Mouse (Mus musculus) gastrocnemius, adult 2 months (tissue): ENCODE results near the gene Cit. TPM values are rescaled to one million over a fixed set of nuclear protein-coding genes. Genes with fewer than 3 reads are reported as not detected.

Experiments
- DNase-seq: peaks from one replicate; pipeline ENCODE4 v3.0.0; 2022
- H3K27ac ChIP-seq: fragments of 200-600 bp; 2 replicates; pipeline ENCODE4 v1.8.1; 2022; ENCODE audit warnings: mild to moderate bottlenecking
- H3K4me3 ChIP-seq: fragments of 200-600 bp; 2 replicates; pipeline ENCODE4 v1.8.1; 2022; ENCODE audit warnings: mild to moderate bottlenecking, moderate library complexity
- CTCF ChIP-seq: fragments of 200-600 bp; IDR thresholded peaks from 2 replicates; pipeline ENCODE4 v1.8.1; 2022; ENCODE audit warnings: antibody characterized with exemption, mild to moderate bottlenecking, moderate library complexity
- intact Hi-C: fragments of 180-260 bp; cut with DNase I; formaldehyde crosslinking; loops from one replicate; pipeline ENCODE4 v1.15.1; 2025
- total RNA-seq, 2 experiments: library from RNA; stranded (reverse); gene quantifications; 2 replicates each; pipeline ENCODE4 v1.2.3; 2021

Gene Cit
- total RNA-seq, 2 experiments from 2014 or later, result 0.61 to 0.95 TPM

DNA sequence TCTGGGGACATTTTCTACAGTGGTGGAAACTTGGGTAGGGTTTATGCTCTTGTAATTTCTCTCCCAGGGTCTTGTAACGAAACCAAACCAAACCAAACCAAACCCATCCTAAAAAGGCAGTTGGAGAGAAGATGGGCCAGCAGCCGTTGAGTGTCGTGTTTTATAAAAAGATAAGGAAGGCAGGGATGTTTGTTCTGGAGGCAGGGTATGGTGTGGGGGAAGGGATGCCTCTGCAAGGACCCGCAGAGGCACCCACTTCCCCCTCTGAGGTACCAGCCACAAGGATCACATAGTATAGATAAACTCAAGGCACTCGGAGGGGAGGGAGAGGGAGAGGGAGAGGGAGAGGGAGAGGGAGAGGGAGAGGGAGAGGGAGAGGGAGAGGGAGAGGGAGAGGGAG lies 4.6 kb upstream of the Cit start:
- H3K27ac ChIP-seq, result no peak overlapping the region
- no peak overlapping the region for H3K4me3 ChIP-seq
- DNase-seq, result no peak
- intact Hi-C loops, result no loop called here
- no peak for TF ChIP-seq CTCF

DNA sequence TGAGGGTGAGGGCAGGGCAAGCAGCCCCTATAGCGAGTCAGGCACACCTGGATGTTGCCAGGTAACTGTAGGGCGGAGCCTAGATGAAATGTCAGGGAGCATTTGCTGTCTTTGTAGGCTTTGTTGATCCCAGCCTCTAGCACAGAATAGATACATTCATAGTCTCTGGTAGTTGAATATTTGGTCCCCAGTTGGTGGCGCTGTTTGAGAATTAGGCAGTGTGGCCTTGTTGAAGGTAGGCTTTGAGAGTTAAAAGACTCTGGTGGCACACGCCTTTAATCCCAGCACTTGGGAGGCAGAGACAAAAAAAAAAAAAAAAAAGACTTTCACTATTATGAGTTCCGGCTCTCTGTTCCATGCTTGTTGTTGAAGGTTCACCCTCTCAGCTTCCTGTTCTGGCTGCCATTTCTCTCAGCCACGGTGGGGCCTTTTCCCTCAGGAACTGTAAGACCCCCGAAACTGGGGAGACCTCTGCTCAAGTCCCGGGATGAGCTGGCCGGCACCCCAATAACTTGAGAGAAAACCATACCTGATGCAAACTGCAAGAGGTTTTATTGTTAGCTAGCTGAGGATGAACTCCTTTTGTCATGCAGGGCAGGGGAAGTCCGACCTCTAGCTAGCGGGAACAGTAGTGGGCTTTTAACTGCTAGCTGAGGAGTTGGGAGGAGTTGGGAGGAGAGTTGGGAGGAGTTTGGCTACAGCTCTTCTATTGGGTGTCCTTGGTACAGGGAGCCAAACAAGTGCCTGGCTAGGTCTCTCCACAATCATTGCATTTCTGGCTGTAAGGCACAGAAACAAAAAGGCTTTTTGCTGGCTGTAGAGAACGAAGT lies 3.9 kb upstream of the Cit start:
- no peak overlapping the region for H3K27ac ChIP-seq

DNA sequence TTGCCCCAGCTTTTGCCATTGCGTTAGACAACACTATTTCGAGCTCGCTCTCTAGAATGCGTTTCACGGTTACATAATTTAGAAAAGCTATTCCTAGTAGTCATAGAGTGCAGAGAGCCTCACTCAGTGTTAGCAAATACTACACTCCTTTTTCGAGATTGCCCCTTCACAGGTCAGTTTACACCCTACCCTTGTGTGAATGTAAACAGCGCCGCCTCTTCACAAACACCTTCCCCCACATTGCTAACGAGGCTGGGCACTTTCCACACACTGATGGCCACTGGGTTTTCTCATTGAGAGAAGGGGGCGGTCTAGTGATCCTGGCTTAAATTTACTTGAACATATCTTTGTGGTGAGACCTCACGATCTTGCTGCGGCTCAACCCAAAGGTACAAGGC lies 711 bp upstream of the Cit start:
- intact Hi-C loops, result no loop called here
- no peak overlapping the region for H3K27ac ChIP-seq

More for the DNA sequence above, 3.9 kb upstream of the Cit start:
- no peak for DNase-seq
- TF ChIP-seq CTCF, result no peak
- H3K4me3 ChIP-seq, result no peak overlapping the region
- intact Hi-C loops, result no loop called here

DNA sequence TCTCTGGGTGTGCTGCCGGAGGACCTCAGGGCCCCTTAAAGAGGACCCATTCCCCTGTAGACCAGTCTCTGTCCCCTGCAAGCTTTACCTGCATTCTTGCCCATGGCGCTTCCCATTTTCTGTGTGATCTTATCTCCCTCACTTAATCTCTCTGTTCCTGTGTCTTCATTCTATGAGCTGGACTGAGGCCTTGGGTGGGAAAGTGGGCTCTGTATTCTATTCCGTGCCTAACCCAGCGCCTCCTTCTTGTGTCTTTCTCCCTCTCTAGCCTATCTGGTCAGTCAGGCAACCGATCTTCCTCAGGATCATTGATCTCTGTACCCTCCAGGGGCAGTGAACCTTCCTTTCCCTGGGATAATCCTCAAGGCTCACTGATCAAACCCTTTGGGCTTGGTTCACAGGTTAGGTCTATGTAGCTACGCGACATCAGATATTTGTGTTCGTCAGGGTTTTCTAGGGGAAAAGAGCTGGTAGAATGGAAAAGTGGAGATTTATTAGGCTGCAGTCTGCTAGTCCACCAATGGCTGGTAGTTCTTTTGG lies 627 bp downstream of the Cit start:
- TF ChIP-seq CTCF, result no peak
- intact Hi-C loops, result no loop called here
- peak overlapping the region; percentile 75 for H3K4me3 ChIP-seq
- no peak overlapping the region for H3K27ac ChIP-seq
- no peak for DNase-seq

More for the DNA sequence above, 711 bp upstream of the Cit start:
- no peak for TF ChIP-seq CTCF
- peak overlapping the region; percentile 75 for H3K4me3 ChIP-seq
- no peak for DNase-seq

DNA sequence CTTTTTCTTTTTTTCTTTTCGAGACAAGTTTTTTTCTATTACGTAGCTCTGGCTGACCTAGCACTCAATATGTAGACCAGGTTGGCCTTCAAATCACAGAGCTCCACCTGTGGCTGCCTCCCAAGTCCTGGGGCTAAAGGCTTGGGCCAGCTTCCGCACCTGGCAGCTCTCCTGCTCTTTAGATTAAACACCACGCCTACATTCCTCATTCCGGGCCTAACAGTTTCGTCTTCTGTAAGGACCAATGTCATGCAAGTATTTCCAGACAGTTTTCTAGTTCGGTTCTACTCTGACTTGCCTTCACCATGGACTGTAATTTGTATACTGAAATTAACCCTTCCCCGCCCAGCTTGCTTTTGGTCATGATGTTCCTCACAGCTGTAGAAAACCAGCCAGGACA lies 2.1 kb downstream of the Cit start:
- no peak overlapping the region for H3K27ac ChIP-seq
- no peak for DNase-seq
- TF ChIP-seq CTCF, result no peak
- no peak overlapping the region for H3K4me3 ChIP-seq
- intact Hi-C loops, result no loop called here

DNA sequence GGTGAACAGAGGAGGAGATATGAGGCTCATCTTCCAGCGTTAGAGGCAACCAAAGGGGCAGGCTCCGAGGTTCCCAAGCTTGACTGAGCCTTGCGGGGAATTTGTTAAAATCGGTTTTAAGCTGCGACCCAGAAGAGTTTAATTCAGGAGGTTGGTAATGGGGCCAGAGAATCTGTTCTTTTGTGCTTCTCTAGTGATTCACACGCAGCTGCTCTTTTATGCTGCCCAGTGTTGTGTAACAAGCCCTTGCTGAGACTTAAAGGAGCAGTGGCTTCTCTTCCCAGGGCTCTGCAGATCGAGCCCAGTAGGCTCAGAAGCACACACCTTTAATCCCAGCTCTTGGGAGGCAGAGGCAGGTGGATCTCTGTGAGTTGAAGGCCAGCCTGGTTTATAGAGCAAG lies 3.4 kb downstream of the Cit start:
- peak overlapping the region; percentile 51; the same call in 1 of the 2 replicates for H3K27ac ChIP-seq
- DNase-seq, result no peak
- intact Hi-C loops, result no loop called here
- H3K4me3 ChIP-seq, result no peak overlapping the region
- TF ChIP-seq CTCF, result no peak

DNA sequence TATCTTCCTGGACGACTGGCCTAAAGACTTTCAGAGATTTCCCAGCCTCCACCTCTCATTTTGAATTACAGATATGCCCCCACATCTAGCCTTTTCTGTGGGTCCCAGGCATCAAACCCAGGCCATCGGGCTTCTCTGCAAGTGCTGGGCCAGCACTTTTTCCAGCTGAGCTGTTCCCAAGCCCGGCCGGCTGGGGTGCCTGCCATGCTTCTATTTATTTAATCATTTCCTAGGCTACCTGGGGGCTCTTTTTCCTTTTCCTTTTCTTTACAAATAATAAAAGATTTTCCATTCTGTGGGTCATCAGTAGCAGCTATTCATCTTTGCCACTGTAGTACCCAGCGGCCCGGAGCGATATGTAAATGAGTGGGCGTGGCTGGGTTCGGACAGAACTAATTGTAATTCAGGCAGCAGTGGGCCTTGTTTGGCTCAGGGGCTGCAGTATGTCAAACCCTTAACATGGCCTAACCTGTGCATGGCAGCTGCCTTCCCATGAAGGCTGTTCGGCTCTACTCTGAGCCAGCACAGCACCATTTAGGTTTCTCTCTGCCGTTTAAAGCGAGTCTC lies 4.3 kb downstream of the Cit start:
- H3K4me3 ChIP-seq, result no peak overlapping the region
- H3K27ac ChIP-seq, result no peak overlapping the region
- no peak for DNase-seq
- intact Hi-C loops, result no loop called here
- TF ChIP-seq CTCF, result no peak

DNA sequence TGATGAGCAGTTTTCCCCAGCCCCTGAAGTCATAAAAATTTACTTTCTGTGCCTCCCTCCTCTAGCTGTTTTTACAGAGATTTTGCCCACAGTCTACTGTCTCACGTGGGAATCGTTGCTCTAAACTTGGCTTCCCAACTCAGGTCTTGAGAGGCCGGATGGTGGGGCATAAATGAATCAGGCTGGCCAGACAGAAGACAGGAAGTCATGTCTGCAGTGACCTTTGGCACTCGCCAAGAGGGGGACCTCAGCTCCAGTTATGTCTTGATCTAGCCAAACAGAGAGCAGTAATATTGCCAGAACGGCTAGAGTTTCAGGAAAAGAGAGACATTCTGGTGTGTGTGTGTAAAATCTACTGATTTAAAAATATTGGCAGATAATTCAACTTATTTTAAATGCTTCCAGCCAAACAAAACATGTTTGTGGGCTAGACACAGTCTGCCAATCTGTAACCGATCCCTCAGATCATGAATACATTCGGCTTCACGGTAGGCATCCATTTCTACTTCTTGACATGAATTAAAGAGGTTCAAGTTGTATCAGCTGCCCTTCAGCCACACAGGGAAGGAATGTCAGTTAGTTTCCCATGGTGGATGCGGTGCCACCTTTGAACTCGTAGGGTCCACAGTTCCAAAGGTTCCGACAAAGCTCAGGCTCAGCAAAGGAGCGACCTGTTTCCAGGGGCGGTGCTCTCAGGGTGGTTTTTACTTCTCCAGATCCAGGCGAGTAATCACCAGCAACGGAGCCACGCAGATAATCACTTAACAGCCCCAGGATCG lies 5.4 kb downstream of the Cit start:
- 0 out of 2 replicates have a peak overlapping the region, but pooled peaks have one; percentile 20 for H3K27ac ChIP-seq
- H3K4me3 ChIP-seq, result peak overlapping the region; percentile 2; the same call in 1 of the 2 replicates
- DNase-seq, result no peak
- intact Hi-C loops, result no loop called here
- TF ChIP-seq CTCF, result no peak

DNA sequence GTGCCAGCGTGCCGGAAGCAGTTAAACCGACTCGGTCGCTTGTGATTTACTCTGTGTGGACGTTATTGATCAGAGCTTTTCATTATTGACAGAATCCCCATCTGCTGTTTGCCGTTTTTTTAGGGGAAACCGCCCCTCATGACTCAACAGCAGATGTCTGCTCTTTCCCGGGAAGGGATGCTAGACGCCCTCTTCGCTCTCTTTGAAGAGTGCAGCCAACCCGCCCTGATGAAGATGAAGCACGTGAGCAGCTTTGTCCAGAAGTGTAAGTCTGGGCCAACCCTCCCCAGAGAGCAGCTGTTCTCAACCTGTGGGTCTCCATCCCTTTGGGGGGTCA lies 5.9 kb downstream of the Cit start:
- Histone ChIP-seq H3K4me3 (peak overlapping the region; percentile 2; the same call in 1 of the 2 replicates), H3K27ac (0 out of 2 replicates have a peak overlapping the region, but pooled peaks have one; percentile 20)
- intact Hi-C loops, result no loop called here
- no peak for TF ChIP-seq CTCF
- DNase-seq, result peak; percentile 24

DNA sequence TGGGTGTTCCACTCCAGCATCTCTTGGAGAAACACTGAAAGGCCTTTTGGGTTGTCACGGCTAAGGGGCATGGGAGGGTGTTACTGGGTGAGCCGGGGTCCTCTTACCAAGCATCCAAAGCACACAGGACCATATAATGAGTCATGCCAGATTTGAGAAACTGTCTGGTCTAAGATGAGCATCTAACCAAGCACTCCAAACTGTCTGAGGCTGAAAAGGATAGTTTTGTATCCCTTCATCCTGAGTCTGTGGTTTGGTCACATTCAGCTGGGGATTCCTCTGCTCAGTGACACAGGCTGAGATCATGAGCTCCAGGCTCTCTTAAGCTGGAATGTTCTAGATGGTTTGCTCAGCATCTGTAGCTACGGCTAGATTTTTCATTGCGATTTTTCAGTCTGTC lies 7.4 kb downstream of the Cit start:
- no peak for DNase-seq
- intact Hi-C loops, result no loop called here
- H3K27ac ChIP-seq, result 0 out of 2 replicates have a peak overlapping the region, but pooled peaks have one; percentile 8
- no peak overlapping the region for H3K4me3 ChIP-seq
- TF ChIP-seq CTCF, result no peak

DNA sequence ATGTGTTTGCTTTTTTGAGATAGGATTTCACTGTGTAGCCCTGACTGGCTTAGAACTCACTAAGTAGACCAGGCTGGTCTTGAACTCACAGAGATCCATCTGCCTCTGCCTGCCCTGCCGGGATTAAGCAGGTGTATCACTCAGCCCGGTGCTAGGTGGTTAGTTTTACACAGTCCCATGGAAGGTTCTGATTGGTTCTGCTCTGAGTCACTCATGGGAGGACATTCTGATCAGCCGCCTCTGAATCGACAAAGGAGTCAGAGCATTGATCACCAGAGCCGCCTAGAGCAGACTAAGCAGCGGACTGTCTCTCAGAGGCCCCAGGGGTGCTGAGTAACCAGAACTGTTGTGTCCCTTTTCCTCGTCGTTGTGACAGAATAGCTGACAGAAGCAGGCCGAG lies 8.6 kb downstream of the Cit start:
- H3K4me3 ChIP-seq, result no peak overlapping the region
- DNase-seq, result no peak
- intact Hi-C loops, result no loop called here
- TF ChIP-seq CTCF, result no peak
- H3K27ac ChIP-seq, result peak overlapping the region; percentile 13; the same call in 1 of the 2 replicates

DNA sequence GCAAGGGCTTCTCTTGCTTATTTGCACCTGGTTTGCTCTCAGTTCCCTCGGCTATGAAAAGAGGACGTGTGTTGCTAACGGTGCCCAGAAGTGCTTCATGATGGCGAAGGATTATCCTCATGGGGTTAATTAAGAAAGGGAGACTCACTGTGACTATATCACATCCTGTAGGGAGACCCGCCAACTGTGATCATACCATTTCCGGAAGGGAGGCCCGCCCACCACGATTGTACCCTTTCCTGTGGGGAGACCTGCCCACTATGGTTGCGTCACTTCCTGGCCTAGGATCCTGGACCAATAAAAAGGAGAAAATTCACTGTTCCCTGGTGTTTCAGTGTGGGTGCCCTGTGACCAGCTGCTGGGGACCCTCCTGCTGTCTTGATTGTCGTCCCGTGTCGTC lies 9.3 kb downstream of the Cit start:
- intact Hi-C loops, result no loop called here
- H3K4me3 ChIP-seq, result peak overlapping the region; percentile 34; the same call in 1 of the 2 replicates
- no peak for TF ChIP-seq CTCF
- peak; percentile 46 for DNase-seq
- H3K27ac ChIP-seq, result peak overlapping the region; percentile 13; the same call in 1 of the 2 replicates

DNA sequence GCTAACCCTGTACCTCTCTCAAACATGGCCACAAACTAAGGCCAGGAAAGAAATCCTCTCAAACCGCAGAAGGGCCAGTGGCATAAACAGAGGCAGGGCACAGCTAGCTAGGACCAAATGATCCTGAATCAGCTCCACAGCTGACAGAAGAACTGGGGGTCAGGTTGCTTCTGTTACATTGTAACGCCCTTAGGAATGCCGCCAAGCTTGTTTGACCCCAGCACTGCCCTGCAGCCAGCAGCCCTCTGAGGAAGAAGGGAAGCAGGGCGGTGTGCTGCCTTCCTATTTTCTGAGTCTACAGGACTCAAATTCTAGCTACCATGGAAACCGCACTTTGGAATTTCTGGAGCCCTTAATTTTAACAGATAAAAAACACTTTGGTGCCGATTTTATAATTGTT lies 13.6 kb downstream of the Cit start:
- DNase-seq, result no peak
- intact Hi-C loops, result no loop called here
- no peak for TF ChIP-seq CTCF
- H3K4me3 ChIP-seq, result no peak overlapping the region
- H3K27ac ChIP-seq, result no peak overlapping the region
